Mouse (Mus musculus) adrenal gland, postnatal 4 days (tissue): ENCODE measurements around the gene Cyp1a1. TPM values are rescaled to one million over a fixed set of nuclear protein-coding genes. Genes with fewer than 3 reads are reported as not detected.

Experiments
- total RNA-seq, 2 experiments: library from RNA; stranded (reverse); gene quantifications; 2 replicates each; pipeline ENCODE4 v1.2.3; 2021

Cyp1a1 gene
- total RNA-seq, 2 experiments from 2014 or later: 0.31 TPM; not detected in 1

Other genes with a start within 250 kb of the Cyp1a1 start
- gene Ppcdc, start 247.8 kb upstream of the Cyp1a1 start, total RNA-seq: 10 to 100 TPM; 22.4 to 25.1 TPM
- 10 to 100 TPM; 27.7 to 29.8 TPM for gene Scamp5, start 219.9 kb upstream of the Cyp1a1 start, total RNA-seq
- gene Rpp25, start 183.9 kb upstream of the Cyp1a1 start, total RNA-seq: 1 to 10 TPM; 6.2 to 6.9 TPM
- 100 to 1,000 TPM; 381 to 426 TPM for gene Cox5a, start 166.7 kb upstream of the Cyp1a1 start, total RNA-seq
- 10 to 100 TPM; 23.5 to 27.3 TPM for gene Fam219b, start 150.4 kb upstream of the Cyp1a1 start, total RNA-seq
- 10 to 100 TPM; 50.7 to 55.7 TPM for gene Mpi, start 135.2 kb upstream of the Cyp1a1 start, total RNA-seq
- gene Scamp2, start 127.0 kb upstream of the Cyp1a1 start, total RNA-seq: 10 to 100 TPM; 63.4 to 72.2 TPM
- 10 to 100 TPM; 23.4 to 29.2 TPM for gene Ulk3, start 98.5 kb upstream of the Cyp1a1 start, total RNA-seq
- gene Cplx3, start 81.6 kb upstream of the Cyp1a1 start, total RNA-seq: not detected
- gene Lman1l, start 67.2 kb upstream of the Cyp1a1 start, total RNA-seq: not detected
- gene Csk, start 34.3 kb upstream of the Cyp1a1 start, total RNA-seq: 10 to 100 TPM; 91.3 to 92.4 TPM
- gene Cyp1a2, start 4.2 kb upstream of the Cyp1a1 start, total RNA-seq: 1 to 10 TPM in 1 of 2 experiments, not detected in 1; 8.7 TPM
- gene Edc3, start 20.6 kb downstream of the Cyp1a1 start, total RNA-seq: 10 to 100 TPM; 19.0 to 20.4 TPM
- gene Clk3, start 77.9 kb downstream of the Cyp1a1 start, total RNA-seq: 10 to 100 TPM; 72.6 to 82.5 TPM
- 1 to 10 TPM; 4.1 to 6.3 TPM for gene Arid3b, start 148.9 kb downstream of the Cyp1a1 start, total RNA-seq
- gene Ubl7, start 223.1 kb downstream of the Cyp1a1 start, total RNA-seq: 10 to 100 TPM; 78.8 to 85.3 TPM